Mouse (Mus musculus) liver, embryonic 13.5 days (tissue): ENCODE data around the gene Smyd3. TPM values are rescaled to one million over a fixed set of nuclear protein-coding genes. Genes with fewer than 3 reads are reported as not detected.

Experiments used
- ATAC-seq: fragments of 200-750 bp; cut with Nextera tagmentation; 2 replicates; pipeline ENCODE4 v1.8.0; 2017; ENCODE audit warnings: low read depth, mild to moderate bottlenecking, moderate number of reproducible peaks, moderate library complexity
- DNase-seq: peaks from one replicate; pipeline ENCODE4 v3.0.0; 2022
- H3K27ac ChIP-seq: fragments of 300-500 bp; sonication (generic); 2 replicates; pipeline ENCODE4 v1.5.1; 2015; ENCODE audit warnings: moderate library complexity, mild to moderate bottlenecking, inconsistent platforms
- H3K27me3 ChIP-seq: fragments of 300-500 bp; sonication (generic); 2 replicates; pipeline ENCODE4 v1.6.1; 2015; ENCODE audit warnings: mild to moderate bottlenecking, inconsistent platforms
- H3K36me3 ChIP-seq: fragments of 300-500 bp; sonication (generic); 2 replicates; pipeline ENCODE4 v1.6.1; 2015; ENCODE audit warnings: mild to moderate bottlenecking, inconsistent platforms
- H3K4me1 ChIP-seq: fragments of 300-500 bp; sonication (generic); replicated peaks from 2 replicates; pipeline ENCODE4 v1.6.1; 2015; ENCODE audit warnings: inconsistent platforms
- H3K4me2 ChIP-seq: fragments of 300-500 bp; sonication (generic); 2 replicates; pipeline ENCODE4 v1.6.1; 2015; ENCODE audit warnings: inconsistent platforms, mild to moderate bottlenecking, moderate library complexity
- H3K4me3 ChIP-seq: fragments of 300-500 bp; sonication (generic); replicated peaks from 2 replicates; pipeline ENCODE4 v1.5.1; 2015; ENCODE audit warnings: mild to moderate bottlenecking, inconsistent platforms
- H3K9ac ChIP-seq: fragments of 300-500 bp; sonication (generic); 2 replicates; pipeline ENCODE4 v1.6.1; 2015; ENCODE audit warnings: mild to moderate bottlenecking, inconsistent platforms
- H3K9me3 ChIP-seq: fragments of 300-500 bp; sonication (generic); replicated peaks from 2 replicates; pipeline ENCODE4 v1.6.1; 2016; ENCODE audit warnings: inconsistent platforms
- WGBS: fragments of 180-500 bp; shearing (Covaris S2); methylation state at CpG from one replicate; pipeline ENCODE4 v1.1.7; 2015; ENCODE audit not compliant: insufficient replicate concordance; 5-methylcytosine and 5-hydroxymethylcytosine counted together
- polyA plus RNA-seq: library from polyadenylated mRNA; unstranded; fragments of >200 nt; fragmentation: Nextera tagmentation; extraction: Ambion mirVana; gene quantifications from 2 replicates; pipeline ENCODE4 v1.2.1, GENCODE M21; 2015

Smyd3 gene
- polyA plus RNA-seq, 1 experiment from 2014 or later = 6.6 TPM

DNA sequence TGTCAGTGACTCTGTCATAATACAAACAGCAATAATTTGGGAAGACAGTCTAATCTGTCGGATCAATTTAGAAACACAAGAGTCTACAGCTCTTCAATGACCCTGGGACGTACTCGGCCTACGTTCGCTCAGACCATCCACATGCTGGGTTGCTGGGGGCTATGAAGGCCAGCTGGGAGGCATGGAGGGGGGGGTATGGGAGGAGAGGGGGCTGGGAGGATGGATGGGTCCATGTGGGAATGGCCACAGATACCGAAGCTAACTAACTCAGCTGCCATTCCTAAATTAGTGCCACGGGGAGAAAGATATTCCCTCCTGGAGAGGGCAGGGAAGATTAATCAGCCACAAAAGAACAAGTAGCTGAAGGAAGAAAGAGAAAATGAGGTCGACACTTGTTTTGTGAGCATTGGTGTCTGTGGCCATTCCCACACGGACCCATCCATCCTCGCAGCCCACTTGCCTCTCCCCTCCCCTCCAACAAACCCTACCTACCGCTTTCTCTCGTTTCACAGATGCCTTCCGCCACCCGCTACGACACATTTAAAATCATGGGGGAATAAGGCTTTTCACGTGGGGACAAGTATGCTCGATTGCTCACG lies 411.6 kb downstream of the Smyd3 start:
- H3K36me3 ChIP-seq = no peaks in the 10 kb centered on the region

GRCm38 (mm10) chr1:179104447-179104846 lies 413.4 kb downstream of the Smyd3 start:
- Histone ChIP-seq H3K4me1 (peaks cover 22% of the 10 kb centered on the region), H3K4me2 (no peak overlapping the region), H3K27ac (no peak overlapping the region), H3K36me3 (no peaks in the 10 kb centered on the region), H3K9ac (no peak overlapping the region), H3K9me3 (no peaks in the 10 kb centered on the region), H3K4me3 (no peak overlapping the region), H3K27me3 (no peaks in the 10 kb centered on the region)
- DNase-seq (no peak), ATAC-seq (no peak)
- WGBS = 80% methylated on average over 8 of the region's 8 CpGs

More for the DNA sequence above, 411.6 kb downstream of the Smyd3 start:
- no peaks in the 10 kb centered on the region for H3K9me3 ChIP-seq
- H3K4me2 ChIP-seq = no peak overlapping the region
- no peak overlapping the region for H3K4me3 ChIP-seq
- H3K27ac ChIP-seq = no peak overlapping the region
- no peak overlapping the region for H3K9ac ChIP-seq
- DNase-seq (no peak), ATAC-seq (no peak)
- H3K27me3 ChIP-seq = no peaks in the 10 kb centered on the region
- 84% methylated on average over 18 of the region's 18 CpGs for WGBS
- H3K4me1 ChIP-seq = peaks cover 26% of the 10 kb centered on the region

- ATAC-seq (no peak), DNase-seq (no peak)
- H3K4me1 ChIP-seq = peaks cover 2% of the 10 kb centered on the region; the same call in 1 of the 2 replicates
- H3K27me3 ChIP-seq = no peaks in the 10 kb centered on the region
- 74% methylated on average over 8 of the region's 8 CpGs for WGBS
- H3K9me3 ChIP-seq = no peaks in the 10 kb centered on the region
- no peaks in the 10 kb centered on the region for H3K36me3 ChIP-seq
- H3K9ac ChIP-seq = no peak overlapping the region
- H3K27ac ChIP-seq = no peak overlapping the region
- H3K4me3 ChIP-seq = no peak overlapping the region
- H3K4me2 ChIP-seq = no peak overlapping the region
These were observed 420.8 kb downstream of the Smyd3 start for GRCm38 (mm10) chr1:179096993-179097392.

DNA sequence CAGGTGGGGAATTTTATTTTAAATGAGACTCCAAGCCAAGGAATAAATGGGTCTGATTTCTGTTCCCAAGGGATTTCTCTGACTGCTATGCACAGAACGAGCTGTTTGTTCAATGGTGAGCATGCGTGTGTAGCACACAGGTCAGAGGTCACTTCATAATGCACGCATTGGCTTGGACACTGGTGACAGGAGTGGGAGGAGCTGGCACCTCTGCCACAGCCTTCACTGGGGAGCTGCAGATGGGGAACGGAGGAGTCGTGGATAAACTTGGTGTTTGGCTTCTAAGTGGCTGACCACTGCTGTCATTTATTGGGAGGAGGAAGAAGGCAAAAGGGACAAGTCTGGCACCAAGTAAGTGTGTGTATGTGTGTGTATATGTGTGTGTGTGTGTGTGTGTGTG lies 421.5 kb downstream of the Smyd3 start:
- H3K4me2 ChIP-seq = no peak overlapping the region
- no peaks in the 10 kb centered on the region for H3K9me3 ChIP-seq
- peaks cover 2% of the 10 kb centered on the region; the same call in 1 of the 2 replicates for H3K4me1 ChIP-seq
- H3K27me3 ChIP-seq = no peaks in the 10 kb centered on the region
- DNase-seq (no peak), ATAC-seq (no peak)
- no peak overlapping the region for H3K27ac ChIP-seq
- WGBS = 59% methylated on average over 5 of the region's 5 CpGs
- no peak overlapping the region for H3K4me3 ChIP-seq
- H3K9ac ChIP-seq = no peak overlapping the region
- H3K36me3 ChIP-seq = no peaks in the 10 kb centered on the region

DNA sequence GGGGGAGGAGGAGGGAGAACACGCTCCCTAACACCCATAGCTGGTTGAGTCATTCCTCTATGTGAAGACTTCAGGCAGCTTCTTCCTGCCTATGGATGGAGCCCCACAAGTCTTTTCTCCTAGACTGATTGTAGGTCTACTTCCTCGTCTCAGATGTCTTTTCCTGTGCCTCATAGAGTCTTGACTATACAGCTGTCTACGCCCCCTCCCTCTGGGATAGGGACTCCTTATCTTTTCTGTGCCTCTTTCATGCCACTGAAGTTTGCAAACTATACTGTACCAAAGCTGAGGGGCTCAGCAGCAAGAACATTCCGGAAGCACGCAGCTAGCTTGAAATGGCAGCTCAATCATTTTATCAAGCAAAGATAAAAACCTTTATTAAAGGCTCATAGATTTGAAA lies 428.7 kb downstream of the Smyd3 start:
- Histone ChIP-seq H3K9ac (no peak overlapping the region), H3K4me1 (peaks cover 13% of the 10 kb centered on the region), H3K27me3 (no peaks in the 10 kb centered on the region), H3K27ac (no peak overlapping the region), H3K4me3 (no peak overlapping the region), H3K4me2 (no peak overlapping the region), H3K36me3 (0 out of 2 replicates have a peak, but pooled peaks cover 3% of the 10 kb centered on the region), H3K9me3 (no peaks in the 10 kb centered on the region)
- DNase-seq (no peak), ATAC-seq (peak; percentile 47; the same call in 1 of the 2 replicates)
- WGBS = 36% methylated on average over 5 of the region's 5 CpGs

DNA sequence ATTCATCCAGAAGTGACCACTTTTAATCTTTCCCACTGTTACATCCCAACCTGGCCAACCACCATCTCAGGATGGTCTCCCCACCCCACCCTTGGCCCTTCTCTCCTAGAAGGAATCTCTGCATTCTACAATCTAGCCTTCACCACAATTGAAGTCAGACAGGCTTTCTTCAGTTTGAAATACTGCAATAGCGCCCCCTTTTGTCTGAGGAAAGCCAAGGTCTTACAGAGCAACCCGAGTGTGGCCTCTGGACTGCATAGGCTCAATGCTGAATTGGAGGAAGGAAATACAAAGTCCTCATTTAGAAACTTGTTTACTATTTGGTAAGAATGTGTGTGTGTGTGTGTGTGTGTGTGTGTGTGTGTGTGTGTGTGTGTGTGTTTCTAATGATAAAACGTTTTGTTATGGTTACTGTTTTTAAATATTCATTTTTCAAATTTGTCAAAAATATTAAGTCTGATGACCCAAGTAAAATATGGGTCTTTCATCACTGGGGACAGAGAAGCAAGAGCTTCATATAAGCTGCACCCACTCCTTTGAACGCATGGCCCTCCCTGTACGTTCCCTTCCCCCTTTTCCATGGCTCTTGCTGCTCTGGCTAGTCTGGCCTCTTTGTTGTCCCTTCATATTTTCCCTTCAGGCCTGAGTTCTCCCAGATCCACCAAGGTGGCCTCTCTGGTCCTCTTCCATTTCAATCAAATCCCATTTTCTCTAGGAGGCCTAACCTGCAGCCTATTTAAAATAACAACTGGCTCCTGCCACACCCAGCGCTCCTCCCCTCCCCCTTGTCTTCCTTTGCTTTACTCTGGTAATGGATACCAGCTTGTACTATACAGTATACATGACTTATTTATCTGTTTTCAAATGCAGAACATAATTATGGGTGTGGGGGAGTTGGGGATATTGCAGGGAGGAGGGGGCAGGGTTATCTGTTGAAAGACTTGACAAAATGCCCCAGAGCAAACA lies 430.5 kb downstream of the Smyd3 start:
- ATAC-seq (no peak), DNase-seq (no peak)
- Histone ChIP-seq H3K4me2 (no peak overlapping the region), H3K9ac (no peak overlapping the region), H3K36me3 (0 out of 2 replicates have a peak, but pooled peaks cover 3% of the 10 kb centered on the region), H3K27me3 (no peaks in the 10 kb centered on the region), H3K4me1 (peaks cover 13% of the 10 kb centered on the region), H3K4me3 (no peak overlapping the region), H3K27ac (no peak overlapping the region), H3K9me3 (no peaks in the 10 kb centered on the region)
- 47% methylated on average over 6 of the region's 6 CpGs for WGBS

GRCm38 (mm10) chr1:179086208-179086607 lies 431.6 kb downstream of the Smyd3 start:
- H3K9me3 ChIP-seq = no peaks in the 10 kb centered on the region
- peaks cover 13% of the 10 kb centered on the region for H3K4me1 ChIP-seq
- ATAC-seq (no peak), DNase-seq (no peak)
- H3K4me3 ChIP-seq = no peak overlapping the region
- 84% methylated on average over 7 of the region's 7 CpGs for WGBS
- no peak overlapping the region for H3K9ac ChIP-seq
- no peaks in the 10 kb centered on the region for H3K27me3 ChIP-seq
- 0 out of 2 replicates have a peak, but pooled peaks cover 3% of the 10 kb centered on the region for H3K36me3 ChIP-seq
- no peak overlapping the region for H3K4me2 ChIP-seq
- H3K27ac ChIP-seq = no peak overlapping the region

DNA sequence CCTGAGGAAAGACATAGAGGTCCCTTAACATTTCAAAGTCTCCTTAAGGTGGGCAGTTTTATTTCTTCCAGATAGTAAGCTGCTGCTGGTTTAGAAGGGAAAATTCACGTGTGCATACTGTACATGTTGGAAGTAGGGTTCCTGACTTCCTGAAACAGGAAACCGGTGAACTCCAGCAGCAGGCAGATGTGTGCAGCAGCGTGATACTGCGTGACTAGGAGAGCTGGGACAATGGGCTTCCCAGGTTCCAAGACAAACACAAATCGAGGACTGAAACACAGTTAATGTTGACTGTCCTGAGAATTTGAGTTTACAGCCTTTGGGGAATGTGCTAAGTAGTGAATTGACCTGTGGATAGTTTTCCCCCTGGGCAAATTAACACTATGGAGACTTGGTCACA lies 434.7 kb downstream of the Smyd3 start:
- H3K9me3 ChIP-seq = no peaks in the 10 kb centered on the region

DNA sequence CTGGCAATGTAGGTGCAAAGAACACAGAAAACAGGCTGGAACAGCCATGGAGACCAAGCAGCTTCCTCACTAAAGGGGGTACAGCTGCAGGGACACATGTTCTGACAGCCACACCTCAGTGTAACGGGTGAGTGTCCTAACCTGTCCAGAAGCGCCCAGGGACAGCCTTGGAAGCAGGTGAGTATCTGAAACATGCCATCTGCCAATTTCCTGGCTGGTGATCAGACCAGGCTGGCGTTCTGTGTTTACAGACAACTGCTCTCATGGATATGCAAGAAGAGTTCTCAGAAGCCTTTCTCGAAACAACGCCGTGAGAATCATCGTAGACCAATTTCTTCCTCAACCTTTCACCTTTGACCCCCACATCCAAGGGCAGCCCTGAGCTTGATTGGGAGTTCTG lies 444.0 kb downstream of the Smyd3 start:
- 81% methylated on average over 7 of the region's 7 CpGs for WGBS
- H3K27me3 ChIP-seq = no peaks in the 10 kb centered on the region
- H3K9ac ChIP-seq = no peak overlapping the region
- ATAC-seq = no peak
- no peak for DNase-seq
- 0 out of 2 replicates have a peak, but pooled peaks cover 5% of the 10 kb centered on the region for H3K4me1 ChIP-seq
- H3K36me3 ChIP-seq = no peaks in the 10 kb centered on the region
- no peaks in the 10 kb centered on the region for H3K9me3 ChIP-seq
- H3K4me3 ChIP-seq = no peak overlapping the region
- H3K4me2 ChIP-seq = no peak overlapping the region
- no peak overlapping the region for H3K27ac ChIP-seq

More for the DNA sequence above, 434.7 kb downstream of the Smyd3 start:
- Histone ChIP-seq H3K4me2 (no peak overlapping the region), H3K9ac (no peak overlapping the region), H3K36me3 (0 out of 2 replicates have a peak, but pooled peaks cover 3% of the 10 kb centered on the region), H3K27ac (no peak overlapping the region), H3K27me3 (no peaks in the 10 kb centered on the region), H3K4me3 (no peak overlapping the region), H3K4me1 (peaks cover 7% of the 10 kb centered on the region)
- 48% methylated on average over 5 of the region's 5 CpGs for WGBS
- ATAC-seq (no peak), DNase-seq (no peak)

DNA sequence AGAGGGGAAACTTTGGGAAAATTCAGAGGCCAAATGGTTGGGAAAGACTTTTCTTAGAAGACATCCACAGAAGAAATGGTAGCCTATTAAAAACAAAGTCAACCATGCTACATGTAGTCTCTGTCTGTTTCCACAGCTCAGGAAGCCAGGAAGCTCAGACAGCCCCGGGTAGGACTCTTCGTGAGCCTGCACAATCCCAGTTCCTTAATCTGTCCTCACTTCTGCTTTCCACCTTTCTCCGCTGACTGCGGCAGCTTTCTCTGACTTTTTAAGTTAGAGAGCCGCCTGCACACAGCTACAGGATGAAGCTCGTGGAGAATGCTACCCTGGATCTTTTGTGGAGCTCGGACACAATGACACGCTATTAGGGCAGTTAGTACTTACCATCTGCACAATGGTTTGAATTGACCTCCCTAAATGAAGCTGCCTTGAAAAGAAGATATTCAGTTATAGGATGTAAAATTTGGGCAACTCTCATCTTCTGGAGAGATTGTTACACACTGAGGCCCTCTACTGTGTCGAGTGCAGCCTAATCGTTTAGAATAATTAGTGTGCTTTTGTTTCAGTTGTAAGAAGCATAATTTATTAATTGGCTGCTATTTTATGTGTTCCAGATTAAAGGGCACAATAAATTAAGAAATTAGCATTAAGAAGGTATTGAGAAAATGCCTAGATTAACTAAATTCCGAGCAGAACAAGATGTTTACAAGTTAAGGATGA lies 444.7 kb downstream of the Smyd3 start:
- DNase-seq = no peak
- 47% methylated on average over 11 of the region's 11 CpGs for WGBS
- no peak for ATAC-seq
- no peaks in the 10 kb centered on the region for H3K9me3 ChIP-seq
- H3K27me3 ChIP-seq = no peaks in the 10 kb centered on the region
- H3K4me1 ChIP-seq = 0 out of 2 replicates have a peak, but pooled peaks cover 5% of the 10 kb centered on the region
- H3K9ac ChIP-seq = no peak overlapping the region
- no peak overlapping the region for H3K4me2 ChIP-seq
- H3K36me3 ChIP-seq = no peaks in the 10 kb centered on the region
- no peak overlapping the region for H3K4me3 ChIP-seq
- H3K27ac ChIP-seq = no peak overlapping the region

DNA sequence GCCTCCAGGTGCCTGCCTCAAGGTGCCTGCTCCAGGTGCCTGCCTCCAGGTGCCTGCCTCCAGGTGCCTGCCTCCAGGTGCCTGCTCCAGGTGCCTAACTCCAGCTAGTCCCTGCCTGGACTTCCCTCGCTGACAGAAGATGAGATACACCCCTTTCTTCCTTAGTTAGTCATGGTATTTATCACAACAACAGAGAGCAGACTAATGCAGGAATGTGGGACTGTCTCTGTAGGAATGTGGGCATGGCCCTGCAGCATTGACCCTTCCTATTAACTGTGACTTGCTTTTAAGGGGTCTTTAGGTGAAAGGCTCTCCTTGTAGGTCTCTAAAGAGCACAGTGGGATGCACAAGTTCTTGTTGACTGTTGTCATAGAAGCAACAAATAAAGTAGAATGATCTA lies 445.4 kb downstream of the Smyd3 start:
- Histone ChIP-seq H3K4me2 (no peak overlapping the region), H3K36me3 (no peaks in the 10 kb centered on the region), H3K27ac (no peak overlapping the region), H3K9ac (no peak overlapping the region), H3K27me3 (no peaks in the 10 kb centered on the region), H3K9me3 (no peaks in the 10 kb centered on the region), H3K4me1 (0 out of 2 replicates have a peak, but pooled peaks cover 5% of the 10 kb centered on the region), H3K4me3 (no peak overlapping the region)
- ATAC-seq (no peak), DNase-seq (no peak)
- WGBS = 45% methylated on average over 1 of the region's 1 CpGs
